Mouse (Mus musculus) liver, embryonic 11.5 days (tissue): ENCODE results near the gene Phf20. TPM values are rescaled to one million over a fixed set of nuclear protein-coding genes. Genes with fewer than 3 reads are reported as not detected.

Experiments used
- ATAC-seq: fragments of 200-750 bp; cut with Nextera tagmentation; replicated peaks from 2 replicates; pipeline ENCODE4 v1.8.0; 2017; ENCODE audit warnings: moderate number of reproducible peaks, mild to moderate bottlenecking, moderate TSS enrichment, moderate library complexity; ENCODE audit not compliant: low FRiP score
- DNase-seq: peaks from one replicate; pipeline ENCODE4 v3.0.0-alpha.2; 2017; ENCODE audit warnings: low spot score
- H3K27ac ChIP-seq: fragments of 300-500 bp; sonication (generic); 2 replicates; pipeline ENCODE4 v1.5.1; 2014; ENCODE audit warnings: mild to moderate bottlenecking, low read depth, low read length, control low read depth
- H3K27me3 ChIP-seq: fragments of 300-500 bp; sonication (generic); replicated peaks from 2 replicates; pipeline ENCODE4 v1.6.1; 2014; ENCODE audit warnings: low read length, mixed read lengths; ENCODE audit not compliant: control insufficient read depth, insufficient read depth
- H3K36me3 ChIP-seq: fragments of 300-500 bp; sonication (generic); 2 replicates; pipeline ENCODE4 v1.6.1; 2014; ENCODE audit warnings: mild to moderate bottlenecking, low read length, moderate library complexity, mixed read lengths; ENCODE audit not compliant: control insufficient read depth, insufficient read depth
- H3K4me1 ChIP-seq: fragments of 300-500 bp; sonication (generic); replicated peaks from 2 replicates; pipeline ENCODE4 v1.6.1; 2014; ENCODE audit warnings: low read length, mixed read lengths; ENCODE audit not compliant: control insufficient read depth, insufficient read depth
- H3K4me2 ChIP-seq: fragments of 300-500 bp; sonication (generic); 2 replicates; pipeline ENCODE4 v1.6.1; 2014; ENCODE audit warnings: mild to moderate bottlenecking, control low read depth, moderate library complexity
- H3K4me3 ChIP-seq: fragments of 300-500 bp; sonication (generic); 2 replicates; pipeline ENCODE4 v1.5.1; 2014; ENCODE audit warnings: low read depth, low read length, control low read depth
- H3K9ac ChIP-seq: fragments of 300-500 bp; sonication (generic); 2 replicates; pipeline ENCODE4 v1.6.1; 2014; ENCODE audit warnings: low read depth, low read length, control low read depth
- H3K9me3 ChIP-seq: fragments of 300-500 bp; sonication (generic); 2 replicates; pipeline ENCODE4 v1.6.1; 2016; ENCODE audit warnings: low read length, inconsistent platforms, mixed read lengths; ENCODE audit not compliant: control insufficient read depth
- WGBS: fragments of 180-500 bp; shearing (Covaris S2); extraction: QIAGEN DNeasy Blood & Tissue Kit; methylation state at CpG from one replicate; pipeline ENCODE4 v1.1.7; 2014; 5-methylcytosine and 5-hydroxymethylcytosine counted together
- polyA plus RNA-seq: library from polyadenylated mRNA; unstranded; fragments of >200 nt; fragmentation: Nextera tagmentation; extraction: Ambion mirVana; gene quantifications from 2 replicates; pipeline ENCODE4 v1.2.1, GENCODE M21; 2014

Gene Phf20
- polyA plus RNA-seq, 1 experiment from 2014 or later: 42.9 TPM

GRCm38 (mm10) chr2:156243011-156243410 is 46.7 kb downstream of the Phf20 start:
- Histone ChIP-seq H3K9me3 (no peaks in the 10 kb centered on the region), H3K36me3 (peaks cover 3% of the 10 kb centered on the region; the same call in 1 of the 2 replicates), H3K4me2 (no peak overlapping the region), H3K9ac (no peak overlapping the region), H3K4me3 (no peak overlapping the region), H3K27me3 (no peaks in the 10 kb centered on the region), H3K4me1 (no peaks in the 10 kb centered on the region), H3K27ac (no peak overlapping the region)
- ATAC-seq: no peak
- DNase-seq: no peak
- 94% methylated on average over 8 of the region's 8 CpGs for WGBS

- Histone ChIP-seq H3K4me1 (no peaks in the 10 kb centered on the region), H3K9ac (no peak overlapping the region), H3K27me3 (no peaks in the 10 kb centered on the region), H3K36me3 (peaks cover 3% of the 10 kb centered on the region; the same call in 1 of the 2 replicates), H3K9me3 (no peaks in the 10 kb centered on the region), H3K4me2 (no peak overlapping the region), H3K27ac (no peak overlapping the region), H3K4me3 (no peak overlapping the region)
- DNase-seq: no peak
- ATAC-seq: no peak
Measured at GRCm38 (mm10) chr2:156247599-156247998, 51.3 kb downstream of the Phf20 start.

GRCm38 (mm10) chr2:156250761-156251160 is 54.5 kb downstream of the Phf20 start:
- Histone ChIP-seq H3K27ac (no peak overlapping the region), H3K27me3 (no peaks in the 10 kb centered on the region), H3K9ac (no peak overlapping the region), H3K4me1 (no peaks in the 10 kb centered on the region), H3K4me2 (no peak overlapping the region), H3K4me3 (no peak overlapping the region), H3K9me3 (no peaks in the 10 kb centered on the region), H3K36me3 (peaks cover 9% of the 10 kb centered on the region)
- ATAC-seq (no peak), DNase-seq (no peak)

GRCm38 (mm10) chr2:156251291-156251690 is 55.0 kb downstream of the Phf20 start:
- no peak for ATAC-seq
- Histone ChIP-seq H3K9ac (no peak overlapping the region), H3K4me1 (no peaks in the 10 kb centered on the region), H3K27ac (no peak overlapping the region), H3K4me3 (no peak overlapping the region), H3K9me3 (no peaks in the 10 kb centered on the region), H3K4me2 (no peak overlapping the region), H3K36me3 (peaks cover 7% of the 10 kb centered on the region), H3K27me3 (no peaks in the 10 kb centered on the region)
- DNase-seq: no peak
- WGBS: 87% methylated on average over 1 of the region's 1 CpGs

GRCm38 (mm10) chr2:156257051-156257450 is 60.8 kb downstream of the Phf20 start:
- 32% methylated on average over 2 of the region's 2 CpGs for WGBS
- peaks cover 6% of the 10 kb centered on the region for H3K36me3 ChIP-seq
- no peak for ATAC-seq

GRCm38 (mm10) chr2:156257922-156258761 is 61.9 kb downstream of the Phf20 start:
- ATAC-seq: no peak
- no peak for DNase-seq
- Histone ChIP-seq H3K4me3 (no peak overlapping the region), H3K27me3 (no peaks in the 10 kb centered on the region), H3K27ac (peak overlapping the region; percentile 54), H3K9me3 (no peaks in the 10 kb centered on the region), H3K4me1 (peaks cover 10% of the 10 kb centered on the region), H3K9ac (0 out of 2 replicates have a peak overlapping the region, but pooled peaks have one; percentile 20), H3K36me3 (peaks cover 2% of the 10 kb centered on the region), H3K4me2 (peak overlapping the region; percentile 19)
- WGBS: 65% methylated on average over 11 of the region's 11 CpGs

More at GRCm38 (mm10) chr2:156257051-156257450, 60.8 kb downstream of the Phf20 start:
- H3K4me3 ChIP-seq: no peak overlapping the region
- H3K4me1 ChIP-seq: peaks cover 10% of the 10 kb centered on the region
- no peak overlapping the region for H3K4me2 ChIP-seq
- no peaks in the 10 kb centered on the region for H3K27me3 ChIP-seq
- no peaks in the 10 kb centered on the region for H3K9me3 ChIP-seq
- H3K9ac ChIP-seq: no peak overlapping the region
- peak overlapping the region; percentile 54 for H3K27ac ChIP-seq
- no peak for DNase-seq

GRCm38 (mm10) chr2:156260968-156261367 is 64.7 kb downstream of the Phf20 start:
- H3K36me3 ChIP-seq: no peaks in the 10 kb centered on the region
- H3K9ac ChIP-seq: no peak overlapping the region
- H3K27me3 ChIP-seq: no peaks in the 10 kb centered on the region
- no peaks in the 10 kb centered on the region for H3K9me3 ChIP-seq
- H3K4me2 ChIP-seq: no peak overlapping the region
- no peak overlapping the region for H3K4me3 ChIP-seq
- H3K4me1 ChIP-seq: peaks cover 10% of the 10 kb centered on the region
- DNase-seq: no peak
- 78% methylated on average over 2 of the region's 2 CpGs for WGBS
- no peak for ATAC-seq
- no peak overlapping the region for H3K27ac ChIP-seq

- H3K27me3 ChIP-seq: no peaks in the 10 kb centered on the region
- ATAC-seq (no peak), DNase-seq (no peak)
- H3K36me3 ChIP-seq: peaks cover 4% of the 10 kb centered on the region
- 88% methylated on average over 4 of the region's 4 CpGs for WGBS
- H3K4me3 ChIP-seq: no peak overlapping the region
- H3K27ac ChIP-seq: no peak overlapping the region
- no peaks in the 10 kb centered on the region for H3K9me3 ChIP-seq
- H3K9ac ChIP-seq: no peak overlapping the region
- no peaks in the 10 kb centered on the region for H3K4me1 ChIP-seq
- H3K4me2 ChIP-seq: no peak overlapping the region
Measured at GRCm38 (mm10) chr2:156263204-156263893, 67.1 kb downstream of the Phf20 start.
